Mouse (Mus musculus) hindbrain, embryonic 12.5 days (tissue): Measurements from ENCODE around the gene Zmat5. TPM values are rescaled to one million over a fixed set of nuclear protein-coding genes. Genes with fewer than 3 reads are reported as not detected.

Experiments used
- polyA plus RNA-seq: library from polyadenylated mRNA; unstranded; fragments of >200 nt; fragmentation: Nextera tagmentation; extraction: Ambion mirVana; gene quantifications from 2 replicates; pipeline ENCODE4 v1.2.1, GENCODE M21; 2016

Gene Zmat5
- polyA plus RNA-seq, 1 experiment from 2014 or later = 68.9 TPM

Other genes starting within 250 kb of the Zmat5 start
- gene Mtmr3, start 109.8 kb upstream of the Zmat5 start, polyA plus RNA-seq = 47.8 TPM in 2 replicates
- gene Gm11032, start 84.6 kb upstream of the Zmat5 start, polyA plus RNA-seq = not detected in 2 replicates
- 30.4 and 35.5 TPM in 2 replicates for gene Ascc2, start 66.9 kb upstream of the Zmat5 start, polyA plus RNA-seq
- 444 and 517 TPM in 2 replicates for gene Uqcr10, start 336 bp upstream of the Zmat5 start, polyA plus RNA-seq
- 1.7 and 2.1 TPM in 2 replicates for gene Cabp7, start 42.1 kb downstream of the Zmat5 start, polyA plus RNA-seq
- gene Nf2, start 144.9 kb downstream of the Zmat5 start, polyA plus RNA-seq = 77.5 and 79.6 TPM in 2 replicates
- gene Nipsnap1, start 169.3 kb downstream of the Zmat5 start, polyA plus RNA-seq = 100 and 101 TPM in 2 replicates
- 52.6 and 55.6 TPM in 2 replicates for gene Thoc5, start 190.6 kb downstream of the Zmat5 start, polyA plus RNA-seq
- gene Nefh, start 243.4 kb downstream of the Zmat5 start, polyA plus RNA-seq = 1.4 and 1.5 TPM in 2 replicates